Mouse (Mus musculus): ENCODE measurements around the gene Spata31d1b. TPM values are rescaled to one million over a fixed set of nuclear protein-coding genes. Genes with fewer than 3 reads are reported as not detected.
A peak's percentile ranks its signal among the peaks of the same experiment; 100 is the strongest.
"Not testable (repeated sequence)": the region's sequence is repeated elsewhere in the genome, so short reads cannot be mapped to it uniquely, and the experiment has no call there.

Spata31d1b gene
- polyA plus RNA-seq, 1 experiment from 2014 or later: not detected

DNA sequence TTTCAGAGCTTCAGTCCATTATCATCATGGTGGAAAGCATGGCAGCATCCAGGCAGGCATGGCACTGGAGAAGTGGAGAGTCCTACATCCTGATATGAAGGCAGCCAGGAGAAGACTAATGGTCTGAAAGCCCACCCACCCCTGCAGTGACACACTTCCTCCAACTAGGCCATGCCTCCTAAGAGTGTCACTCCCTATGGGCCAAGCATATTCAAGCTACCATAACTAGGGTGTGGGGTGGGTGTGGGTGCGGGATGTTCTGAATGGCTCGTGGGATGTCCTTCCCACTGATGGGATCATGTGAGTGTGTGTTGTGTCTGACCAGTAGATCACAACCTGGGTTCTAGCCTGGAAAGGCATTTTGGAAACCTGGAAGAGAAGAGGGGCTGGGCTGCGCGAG, 21.9 kb downstream of the Spata31d1b start:
- H3K27me3 ChIP-seq: 0 out of 2 replicates have a peak, but pooled peaks cover 3% of the 10 kb centered on the region
- WGBS: 92% methylated on average over 4 of the region's 4 CpGs
- H3K36me3 ChIP-seq: no peaks in the 10 kb centered on the region
- no peak for ATAC-seq (ENCODE audit: low FRiP score, low read depth)
- H3K27ac ChIP-seq: no peak overlapping the region
- no peak overlapping the region for H3K4me3 ChIP-seq
- no peaks in the 10 kb centered on the region for H3K9me3 ChIP-seq
- no peak overlapping the region for H3K9ac ChIP-seq
- H3K4me1 ChIP-seq: no peaks in the 10 kb centered on the region
- no peak overlapping the region for H3K4me2 ChIP-seq (replicated peaks)

DNA sequence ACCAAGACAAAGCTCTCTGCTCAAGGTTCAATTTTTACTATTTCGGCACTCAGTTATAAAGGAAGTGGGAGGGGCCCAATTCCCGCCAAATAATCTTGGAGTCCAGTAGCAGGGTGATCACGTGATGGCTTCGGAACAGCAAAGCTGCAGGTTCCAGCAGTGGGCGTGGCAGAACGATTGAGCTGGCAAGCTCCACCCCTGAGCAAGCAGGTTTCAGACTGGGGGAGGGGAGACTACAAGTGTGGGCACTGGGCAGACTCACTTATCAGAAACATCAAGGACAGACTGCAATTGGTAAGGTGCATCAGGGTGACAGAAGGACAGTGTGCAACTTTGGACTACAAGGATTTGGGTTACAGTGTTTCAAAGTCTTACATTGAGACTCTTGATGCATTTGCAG, 22.3 kb downstream of the Spata31d1b start:
- H3K4me1 ChIP-seq; H3K27me3 ChIP-seq; ATAC-seq (ENCODE audit: low FRiP score, low read depth); H3K36me3 ChIP-seq; H3K4me3 ChIP-seq; H3K9ac ChIP-seq; H3K27ac ChIP-seq; H3K4me2 ChIP-seq (replicated peaks); H3K9me3 ChIP-seq: not testable (repeated sequence)
- 42% methylated on average over 6 of the region's 6 CpGs for WGBS

DNA sequence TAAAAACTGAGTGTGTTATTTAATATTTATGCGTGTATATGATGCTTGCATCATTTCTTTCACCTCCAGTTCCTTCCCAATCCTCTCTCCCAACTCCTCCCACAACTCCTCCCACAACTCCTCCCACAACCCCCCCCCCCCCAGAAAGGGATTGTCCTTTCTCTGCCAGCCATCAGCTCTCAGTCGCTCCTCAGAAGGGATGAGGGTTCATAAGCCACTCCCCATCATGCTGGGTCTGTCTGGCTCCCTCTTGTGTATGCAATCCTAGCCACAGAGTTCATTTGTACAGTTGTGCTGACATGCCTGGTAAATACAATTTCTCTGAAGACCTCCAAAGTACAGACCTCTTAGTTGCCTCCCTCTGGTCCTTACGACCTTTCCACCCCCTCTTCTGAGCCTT, 23.1 kb downstream of the Spata31d1b start:
- H3K9ac ChIP-seq: no peak overlapping the region
- H3K4me1 ChIP-seq: no peaks in the 10 kb centered on the region
- H3K4me2 ChIP-seq (replicated peaks): no peak overlapping the region
- whole genome bisulfite sequencing: 27% methylated on average over 3 of the region's 3 CpGs
- no peaks in the 10 kb centered on the region for H3K27me3 ChIP-seq
- H3K27ac ChIP-seq: no peak overlapping the region
- ATAC-seq (ENCODE audit: low FRiP score, low read depth): 0 out of 2 replicates have a peak, but pooled peaks have one; percentile 48
- no peaks in the 10 kb centered on the region for H3K9me3 ChIP-seq
- no peak overlapping the region for H3K4me3 ChIP-seq
- no peaks in the 10 kb centered on the region for H3K36me3 ChIP-seq

DNA sequence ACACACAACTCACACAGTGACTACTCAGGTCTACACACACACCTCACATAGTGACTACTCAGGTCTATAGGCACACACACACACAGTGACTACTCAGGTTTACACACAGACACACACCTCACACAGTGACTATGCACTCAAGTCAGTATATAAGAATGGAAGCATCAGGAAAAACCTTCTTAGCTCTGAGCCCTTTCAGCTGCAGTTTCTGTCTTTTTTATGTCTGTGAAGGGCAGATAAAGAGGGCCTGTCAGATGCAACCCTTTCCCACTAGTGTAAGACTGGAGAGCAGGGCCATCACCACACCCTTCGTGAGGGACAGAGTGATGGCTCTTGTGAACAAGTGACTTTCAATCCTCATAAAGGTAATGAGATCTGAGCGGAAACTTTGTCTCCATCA, 26.4 kb downstream of the Spata31d1b start:
- 86% methylated on average over 2 of the region's 2 CpGs for WGBS
- Histone ChIP-seq H3K36me3 (no peaks in the 10 kb centered on the region), H3K27ac (no peak overlapping the region), H3K9me3 (no peaks in the 10 kb centered on the region), H3K4me1 (no peaks in the 10 kb centered on the region), H3K4me2 (replicated peaks) (no peak overlapping the region), H3K4me3 (no peak overlapping the region), H3K9ac (no peak overlapping the region), H3K27me3 (no peaks in the 10 kb centered on the region)
- ATAC-seq (ENCODE audit: low FRiP score, low read depth): no peak

DNA sequence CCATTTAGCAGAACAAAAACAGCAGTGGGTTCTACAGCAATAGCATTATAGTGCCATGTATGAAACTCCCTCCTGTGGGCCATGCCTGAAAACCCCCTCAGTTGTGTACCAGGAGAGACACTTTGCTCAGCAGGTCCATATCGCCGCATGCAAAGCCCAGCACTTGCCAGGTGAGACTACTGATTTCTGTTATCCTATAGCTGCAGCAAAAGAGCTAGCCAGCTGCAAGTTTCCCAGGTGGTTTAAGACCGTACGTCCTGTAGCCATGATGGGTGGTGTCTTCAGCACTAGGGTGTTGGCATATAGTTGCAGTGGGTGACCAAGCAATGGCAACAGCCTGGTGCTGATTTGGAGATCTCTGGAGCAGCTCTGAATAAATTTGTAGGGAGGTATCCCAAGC, 27.3 kb downstream of the Spata31d1b start:
- Histone ChIP-seq H3K27me3 (no peaks in the 10 kb centered on the region), H3K4me3 (no peak overlapping the region), H3K4me2 (replicated peaks) (no peak overlapping the region), H3K9me3 (no peaks in the 10 kb centered on the region), H3K36me3 (no peaks in the 10 kb centered on the region), H3K4me1 (no peaks in the 10 kb centered on the region), H3K27ac (no peak overlapping the region), H3K9ac (no peak overlapping the region)
- WGBS: 90% methylated on average over 4 of the region's 4 CpGs
- ATAC-seq (ENCODE audit: low FRiP score, low read depth): no peak

DNA sequence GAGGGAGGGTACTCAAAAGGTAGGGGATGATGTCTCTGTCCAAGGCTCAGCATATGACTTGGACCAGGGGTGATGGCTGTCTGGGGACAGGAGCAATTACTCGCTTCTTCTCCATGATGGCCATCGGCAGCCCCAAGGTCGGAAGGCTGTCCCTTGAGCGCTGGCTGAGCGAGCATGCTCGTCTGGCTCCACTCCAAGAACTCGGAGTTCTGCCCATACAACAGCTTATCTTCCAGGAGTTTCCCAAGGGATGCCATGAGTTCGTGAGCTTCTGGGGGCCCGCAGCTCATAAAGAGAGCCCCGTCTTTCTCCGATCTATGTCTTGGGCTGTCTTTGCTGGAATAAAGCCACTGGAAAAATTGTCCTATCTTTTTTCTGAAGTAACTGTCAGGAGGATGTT, 29.0 kb downstream of the Spata31d1b start:
- no peaks in the 10 kb centered on the region for H3K36me3 ChIP-seq
- no peak overlapping the region for H3K4me2 ChIP-seq (replicated peaks)
- H3K9me3 ChIP-seq: no peaks in the 10 kb centered on the region
- no peak overlapping the region for H3K4me3 ChIP-seq
- no peaks in the 10 kb centered on the region for H3K4me1 ChIP-seq
- H3K9ac ChIP-seq: no peak overlapping the region
- WGBS: 93% methylated on average over 11 of the region's 11 CpGs
- no peaks in the 10 kb centered on the region for H3K27me3 ChIP-seq
- H3K27ac ChIP-seq: no peak overlapping the region
- ATAC-seq (ENCODE audit: low FRiP score, low read depth): no peak

DNA sequence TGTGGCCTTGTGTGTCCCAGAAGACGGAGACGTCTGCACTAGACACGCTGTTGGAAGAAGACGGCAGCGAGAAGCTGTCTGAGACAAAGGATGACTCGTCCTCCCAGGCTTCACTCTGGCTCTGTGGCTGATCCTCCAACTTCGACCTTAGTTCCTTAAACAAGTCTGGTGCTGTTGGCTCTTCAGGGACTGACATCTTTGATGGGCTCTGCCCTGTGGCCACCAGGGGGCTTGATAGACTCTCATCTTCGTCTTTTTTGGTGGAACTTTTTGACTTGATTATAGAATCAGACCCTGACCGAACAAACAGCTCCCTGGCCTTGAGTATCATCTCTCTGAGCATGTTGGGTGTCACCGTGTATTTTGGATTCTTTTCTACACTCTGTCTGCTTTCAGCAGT, 29.6 kb downstream of the Spata31d1b start:
- no peaks in the 10 kb centered on the region for H3K27me3 ChIP-seq
- H3K4me3 ChIP-seq: no peak overlapping the region
- H3K9ac ChIP-seq: no peak overlapping the region
- no peaks in the 10 kb centered on the region for H3K9me3 ChIP-seq
- H3K4me2 ChIP-seq (replicated peaks): no peak overlapping the region
- WGBS: 80% methylated on average over 10 of the region's 10 CpGs
- H3K4me1 ChIP-seq: no peaks in the 10 kb centered on the region
- H3K36me3 ChIP-seq: no peaks in the 10 kb centered on the region
- no peak for ATAC-seq (ENCODE audit: low FRiP score, low read depth)
- H3K27ac ChIP-seq: no peak overlapping the region

DNA sequence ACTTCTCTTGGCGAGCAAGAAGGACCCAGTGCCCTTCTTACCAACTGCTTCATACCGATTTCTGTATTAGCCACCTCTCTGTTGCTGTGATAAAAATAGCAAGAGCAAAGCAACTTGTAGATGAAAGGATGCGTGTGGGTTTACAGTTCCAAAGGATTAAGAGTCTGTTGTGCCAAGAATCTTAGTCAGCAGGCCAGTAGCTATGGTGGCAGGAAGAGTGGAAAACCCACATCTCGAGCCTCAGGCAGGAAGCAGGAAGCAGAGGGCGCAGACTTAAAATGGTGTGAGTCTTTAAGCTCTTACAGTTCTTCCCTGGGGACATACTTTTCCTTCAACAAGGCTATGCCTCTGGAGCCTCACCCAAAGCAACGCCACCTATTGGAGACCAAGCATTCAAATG, 33.4 kb downstream of the Spata31d1b start:
- 82% methylated on average over 6 of the region's 6 CpGs for WGBS
- Histone ChIP-seq H3K9ac (no peak overlapping the region), H3K4me1 (0 out of 2 replicates have a peak, but pooled peaks cover 7% of the 10 kb centered on the region), H3K9me3 (no peaks in the 10 kb centered on the region), H3K4me3 (no peak overlapping the region), H3K27me3 (peaks cover 3% of the 10 kb centered on the region; the same call in 1 of the 2 replicates), H3K27ac (no peak overlapping the region), H3K36me3 (no peaks in the 10 kb centered on the region), H3K4me2 (replicated peaks) (no peak overlapping the region)
- no peak for ATAC-seq (ENCODE audit: low FRiP score, low read depth)

DNA sequence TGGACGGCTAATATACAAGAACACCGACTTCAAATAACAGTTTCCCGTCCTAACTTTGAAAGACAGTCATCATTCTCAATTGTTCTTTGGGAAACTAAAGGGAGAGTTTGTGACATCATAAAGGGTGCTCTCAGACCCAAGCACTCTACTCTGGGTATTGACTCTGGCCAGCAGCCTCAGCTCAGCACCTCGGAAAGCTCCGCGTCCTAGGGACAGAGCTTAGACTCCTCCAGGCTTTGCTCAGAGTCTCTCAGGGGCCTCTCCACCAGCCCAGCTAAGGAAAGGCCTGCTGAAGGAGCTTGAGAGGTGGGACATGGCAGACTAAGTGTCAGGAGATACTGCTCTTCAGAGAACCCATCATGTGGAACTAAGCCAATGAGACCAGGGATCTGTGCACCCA, 34.1 kb downstream of the Spata31d1b start:
- H3K27me3 ChIP-seq: peaks cover 8% of the 10 kb centered on the region; the same call in 1 of the 2 replicates
- no peak overlapping the region for H3K9ac ChIP-seq
- no peaks in the 10 kb centered on the region for H3K36me3 ChIP-seq
- H3K27ac ChIP-seq: no peak overlapping the region
- no peak overlapping the region for H3K4me3 ChIP-seq
- no peak overlapping the region for H3K4me2 ChIP-seq (replicated peaks)
- H3K4me1 ChIP-seq: peaks cover 12% of the 10 kb centered on the region; the same call in 1 of the 2 replicates
- H3K9me3 ChIP-seq: no peaks in the 10 kb centered on the region
- ATAC-seq (ENCODE audit: low FRiP score, low read depth): no peak
- WGBS: 76% methylated on average over 6 of the region's 6 CpGs

DNA sequence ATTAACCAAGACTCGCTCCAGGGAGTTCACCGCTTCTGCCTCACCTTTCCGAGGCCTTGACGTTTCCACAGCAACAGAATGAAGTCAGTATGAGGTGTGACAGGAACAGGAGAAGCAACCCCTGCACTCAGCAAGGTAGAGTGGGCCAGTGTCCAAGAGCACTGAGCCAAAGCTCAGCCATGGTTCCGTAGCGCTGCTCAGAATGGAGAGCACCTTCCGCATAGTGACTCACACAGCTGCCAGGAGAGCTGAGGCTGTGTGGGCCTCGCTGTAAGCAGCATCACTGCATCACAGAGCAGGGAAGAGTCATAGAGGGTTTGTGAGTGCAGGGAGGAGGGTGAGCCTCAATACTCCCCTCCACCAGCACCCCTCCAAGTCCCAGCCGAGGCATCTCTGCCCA, 34.6 kb downstream of the Spata31d1b start, which contains the start of gene 1700014D04Rik:
TSS of gene 1700014D04Rik (minus strand) at position 42 of the 400 bp plus-strand sequence.
- ATAC-seq (ENCODE audit: low FRiP score, low read depth): no peak
- H3K4me3 ChIP-seq: no peak within 1 kb of the TSS
- no peak within 1 kb of the TSS for H3K27ac ChIP-seq
- H3K36me3 ChIP-seq: no peaks in the 10 kb centered on the region
- 83% methylated on average over 9 of the region's 9 CpGs for WGBS
- no peaks in the 10 kb centered on the region for H3K9me3 ChIP-seq
- H3K9ac ChIP-seq: no peak within 1 kb of the TSS
- peaks cover 8% of the 10 kb centered on the region; the same call in 1 of the 2 replicates for H3K27me3 ChIP-seq
- H3K4me1 ChIP-seq: peaks cover 12% of the 10 kb centered on the region; the same call in 1 of the 2 replicates
- no peak within 1 kb of the TSS for H3K4me2 ChIP-seq (replicated peaks)

DNA sequence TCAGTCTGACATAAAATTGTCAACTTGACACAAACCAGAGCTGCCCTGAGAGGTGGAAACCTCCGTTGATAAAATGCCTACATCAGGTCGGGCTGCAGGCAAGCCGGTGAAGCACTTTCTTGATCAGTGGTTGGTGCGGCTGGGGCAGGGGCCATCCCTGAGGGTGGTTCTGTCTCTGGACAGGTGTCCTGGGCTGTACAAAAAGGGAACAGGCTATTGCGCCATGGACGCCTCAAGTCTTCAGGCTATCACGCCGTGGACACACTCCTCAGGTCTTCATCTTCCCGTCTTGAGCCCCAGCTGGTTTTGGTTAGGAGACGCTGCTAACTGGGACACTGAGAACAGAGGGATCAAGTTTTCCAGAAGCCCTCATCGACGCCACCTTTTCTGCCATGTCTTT, 38.2 kb downstream of the Spata31d1b start:
- Histone ChIP-seq H3K27ac (no peak overlapping the region), H3K4me3 (no peak overlapping the region), H3K4me2 (replicated peaks) (no peak overlapping the region; the same call in 1 of the 2 replicates), H3K36me3 (peaks cover 19% of the 10 kb centered on the region), H3K27me3 (peaks cover 8% of the 10 kb centered on the region; the same call in 1 of the 2 replicates), H3K9me3 (no peaks in the 10 kb centered on the region), H3K4me1 (peaks cover 12% of the 10 kb centered on the region; the same call in 1 of the 2 replicates), H3K9ac (no peak overlapping the region)
- ATAC-seq (ENCODE audit: low FRiP score, low read depth): no peak
- WGBS: 29% methylated on average over 12 of the region's 12 CpGs

DNA sequence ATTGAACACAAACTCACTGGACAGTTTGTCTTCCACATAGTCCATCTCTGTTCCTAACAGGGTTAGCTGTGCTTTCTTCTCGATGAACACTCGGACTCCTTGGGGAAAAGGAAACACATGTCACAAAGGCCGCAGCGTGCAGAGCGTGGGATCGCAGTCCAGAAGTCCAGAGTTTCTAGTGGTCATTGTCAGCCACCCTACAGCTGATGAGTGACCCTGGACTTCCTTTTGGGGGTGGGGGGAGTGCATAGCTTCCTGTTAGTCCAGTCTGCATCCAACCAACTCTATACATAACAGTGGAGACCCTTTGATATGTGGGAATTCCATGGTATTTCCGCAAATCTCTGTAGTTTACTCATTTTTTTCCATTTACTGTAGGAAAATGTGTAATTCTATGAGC, 44.8 kb downstream of the Spata31d1b start:
- ATAC-seq (ENCODE audit: low FRiP score, low read depth): no peak
- Histone ChIP-seq H3K4me3 (no peak overlapping the region), H3K9me3 (no peaks in the 10 kb centered on the region), H3K4me1 (no peaks in the 10 kb centered on the region), H3K9ac (no peak overlapping the region), H3K4me2 (replicated peaks) (no peak overlapping the region), H3K27me3 (no peaks in the 10 kb centered on the region), H3K27ac (no peak overlapping the region), H3K36me3 (peaks cover 74% of the 10 kb centered on the region)
- 95% methylated on average over 7 of the region's 7 CpGs for WGBS

DNA sequence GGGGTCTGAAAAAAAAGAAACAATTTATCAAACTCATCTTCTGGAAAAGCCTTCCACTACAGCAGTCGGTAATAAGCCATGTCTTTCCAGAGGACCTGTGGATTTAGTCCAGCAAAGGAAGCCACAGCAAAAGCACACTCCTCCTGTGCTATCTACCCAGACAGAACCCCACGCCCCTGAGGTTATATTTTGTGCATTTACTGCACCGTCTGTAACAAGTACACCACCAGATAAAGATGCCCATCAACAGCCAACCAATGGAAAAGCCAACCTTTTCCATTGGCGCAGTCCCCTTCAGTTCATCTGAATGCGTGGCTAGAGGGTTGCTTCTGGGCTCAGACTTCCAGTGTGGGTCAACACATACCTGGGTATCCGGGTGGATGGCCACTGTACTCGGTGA, 50.7 kb downstream of the Spata31d1b start:
- Histone ChIP-seq H3K36me3 (peaks cover 58% of the 10 kb centered on the region), H3K9me3 (no peaks in the 10 kb centered on the region), H3K9ac (no peak overlapping the region), H3K27ac (no peak overlapping the region), H3K27me3 (no peaks in the 10 kb centered on the region), H3K4me1 (peaks cover 21% of the 10 kb centered on the region), H3K4me2 (replicated peaks) (no peak overlapping the region), H3K4me3 (no peak overlapping the region)
- no peak for ATAC-seq (ENCODE audit: low FRiP score, low read depth)
- 92% methylated on average over 7 of the region's 7 CpGs for WGBS
